Comparison of ENCODE assay signal across 11 mouse cellular contexts in the genomic region with DNA sequence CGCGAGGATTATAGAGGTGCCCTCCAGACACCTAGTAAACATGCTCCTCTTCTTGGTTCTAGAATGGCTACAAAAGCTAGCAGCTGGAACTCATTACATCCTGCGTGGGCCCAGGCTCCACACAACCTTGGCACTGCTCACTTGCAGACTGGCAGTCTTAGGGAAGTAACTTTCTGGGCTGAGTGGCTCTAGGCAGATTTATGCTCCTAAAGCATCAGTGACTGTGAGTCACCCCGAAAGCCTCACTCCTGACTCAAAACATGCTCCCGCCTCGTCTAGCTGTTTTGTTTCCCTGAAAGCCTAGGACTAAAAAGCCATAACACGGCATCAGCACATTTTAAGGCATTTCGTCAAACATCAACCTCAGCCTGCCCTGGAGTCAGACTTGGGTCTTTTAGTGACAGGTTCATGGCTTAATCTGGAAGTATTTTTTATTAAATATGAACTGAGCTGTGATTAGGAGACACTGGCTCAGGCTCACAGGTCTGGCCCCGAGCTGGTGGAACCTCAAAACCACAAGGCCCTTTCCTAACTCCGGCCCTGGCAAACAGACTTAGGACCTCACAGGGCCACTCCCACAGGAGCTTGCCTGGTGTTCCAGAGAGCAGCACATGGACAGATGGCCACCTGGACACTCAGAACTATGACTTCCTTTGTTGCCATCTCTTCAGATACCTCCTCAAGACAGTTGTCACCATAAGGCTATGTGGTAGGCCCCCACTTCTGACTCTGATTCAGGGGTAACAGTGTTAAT. TPM values are rescaled to one million over a fixed set of nuclear protein-coding genes. Genes with fewer than 3 reads are reported as not detected.
A peak's percentile ranks its signal among the peaks of the same experiment; 100 is the strongest.
DNase-seq lines count a peak whose midpoint lies in the region; TF ChIP-seq lines count a peak whose summit lies in the region.
"Had no signal": no experiment of that assay in that cellular context is flagged by ENCODE, and none has a peak within 500 bp of the region (broad histone marks: within the 10 kb centered on the region; RNA-seq: fewer than 3 reads in every experiment).

No protein-coding gene starts in this region.

- no peak overlapping the region for H3K4me3 ChIP-seq in bone marrow macrophage, adult 2 months (ENCODE audit: insufficient read depth, low read length)
- H3K4me3 ChIP-seq in myocyte, result no peak overlapping the region
- H3K4me3 ChIP-seq: heart, embryonic 15.5 days; intestine, embryonic 15.5 days had no signal

- H3K4me1 ChIP-seq in bone marrow macrophage, adult 2 months (ENCODE audit: control insufficient read depth, insufficient read depth, low read length), result peaks cover 44% of the 10 kb centered on the region
- H3K4me1 ChIP-seq: intestine, embryonic 15.5 days had no signal

- TF ChIP-seq POLR2A in bone marrow macrophage, adult 2 months (IDR thresholded peaks at IDR 0.05; ENCODE audit: borderline replicate concordance, low read depth, low read length), result no peak
- no peak for TF ChIP-seq POLR2A in myocyte (IDR thresholded peaks at IDR 0.05; ENCODE audit: insufficient read length, low read depth)

- peak overlapping the region; percentile 54 for H3K4me2 ChIP-seq in myocyte (ENCODE audit: low read depth)
- H3K4me2 ChIP-seq: heart, embryonic 15.5 days; intestine, embryonic 15.5 days had no signal

- TF ChIP-seq CTCF in bone marrow macrophage, adult 2 months (IDR thresholded peaks at IDR 0.05; ENCODE audit: low read depth, low read length), result no peak

- H3K79me2 ChIP-seq in myocyte (ENCODE audit: control insufficient read depth, insufficient read depth), result no peaks in the 10 kb centered on the region

- H3K27ac ChIP-seq in bone marrow macrophage, adult 2 months (ENCODE audit: insufficient read depth, low read depth, low read length), result peak overlapping the region; percentile 75
- H3K27ac ChIP-seq: heart, embryonic 15.5 days; intestine, embryonic 15.5 days had no signal

- peaks cover 48% of the 10 kb centered on the region for H3K36me3 ChIP-seq in myocyte (ENCODE audit: control insufficient read depth, insufficient read depth)

- H3ac ChIP-seq in myocyte (ENCODE audit: control insufficient read depth, insufficient read length), result no peak overlapping the region

- DNase-seq in frontal cortex, postnatal 36 days (ENCODE audit: low spot score in 2 of 2), result peak; percentile 47 to 49
- no peak for DNase-seq in frontal cortex, postnatal 14 days (ENCODE audit: low spot score in 2 of 2)
- DNase-seq in ovary, adult 18-20 months (ENCODE audit: low spot score), result peak; percentile 27
- no peak for DNase-seq in ovary, postnatal 10 days (ENCODE audit: low spot score)
- no peak for DNase-seq in gastrocnemius, postnatal 4 days (ENCODE audit: low spot score in 2 of 2)
- DNase-seq in kidney, adult 18-20 months, result no peak
- DNase-seq: midbrain, embryonic 14.5 days had no signal

- H3K27me3 ChIP-seq in myocyte (ENCODE audit: control insufficient read depth, insufficient read depth, insufficient read length), result no peaks in the 10 kb centered on the region
- H3K27me3 ChIP-seq: heart, embryonic 15.5 days; intestine, embryonic 15.5 days had no signal

TF ChIP-seq in myocyte, 11 proteins besides CTCF, POLR2A, EP300 and RAD21:
- TF ChIP-seq MYOD1 (IDR thresholded peaks at IDR 0.05; ENCODE audit: control insufficient read depth in 1 of 3, insufficient read length in 2 of 3, low read depth in 2 of 3) (peak in 1 of 3 experiments; percentile 58), POLR2AphosphoS2 (IDR thresholded peaks at IDR 0.05; ENCODE audit: insufficient read length, low read depth) (peak; percentile 73), TCF3 (IDR thresholded peaks at IDR 0.05; ENCODE audit: insufficient read length, low read depth) (no peak)

RNA-seq across cellular contexts. Expression of a gene that starts 28.9 kb away (rescaled TPM):
- polyA plus RNA-seq in bone marrow macrophage, adult 2 months (2012; ENCODE audit: insufficient read depth, insufficient read length, missing spikeins), result 16.7 and 18.4 TPM in 2 replicates
- polyA plus RNA-seq in myocyte (2012; fragmentation: generic; extraction: Trizol), result 14.5 TPM
- total RNA-seq in gastrocnemius, postnatal 4 days (2021), result 10 to 100 TPM; 67.0 to 74.9 TPM

RNA-seq across cellular contexts. Expression of a gene that starts 50.9 kb away (rescaled TPM):
- polyA plus RNA-seq in bone marrow macrophage, adult 2 months (2012; ENCODE audit: insufficient read depth, insufficient read length, missing spikeins), result 78.6 and 108 TPM in 2 replicates
- 69.3 TPM for polyA plus RNA-seq in myocyte (2012; fragmentation: generic; extraction: Trizol)
- 100 to 1,000 TPM in 1 of 2 experiments, 10 to 100 TPM in 1; 97.5 to 117 TPM for total RNA-seq in gastrocnemius, postnatal 4 days (2021)

Comparison
In these comparisons a context has a peak if more than half of its experiments do, and no peak if none do; other contexts are left out.
1. DNase-seq: peak in frontal cortex, postnatal 36 days (2 of 2) and ovary, adult 18-20 months (single experiment); none in frontal cortex, postnatal 14 days (0 of 2), ovary, postnatal 10 days (single experiment), gastrocnemius, postnatal 4 days (0 of 2) and kidney, adult 18-20 months (single experiment).